ENCODE assay signal across 17 mouse cellular contexts in the genomic region with DNA sequence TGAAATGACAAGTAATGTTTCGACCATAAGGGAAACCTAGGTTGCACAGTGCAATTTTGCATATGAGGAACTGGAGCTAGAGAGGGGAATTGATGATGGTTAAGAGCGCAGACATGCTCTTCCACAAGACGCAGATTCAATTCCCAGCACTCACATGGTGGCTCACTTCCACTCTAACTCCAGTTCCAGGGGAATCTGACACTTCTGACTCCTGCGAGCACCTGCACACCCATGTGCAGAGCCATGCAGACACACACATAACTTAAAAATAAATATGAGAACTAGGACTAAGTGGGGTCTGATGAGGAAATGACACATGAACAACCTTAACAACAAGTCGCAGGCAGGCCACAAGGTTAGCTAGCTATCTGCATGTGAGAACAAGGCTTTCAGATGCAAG.
"Had no signal": no experiment of that assay in that cellular context is flagged by ENCODE, and none has a peak within 500 bp of the region (broad histone marks: within the 10 kb centered on the region; RNA-seq: fewer than 3 reads in every experiment).

No protein-coding gene starts in this region.

- H3K27ac ChIP-seq: limb, embryonic 15.5 days; liver, embryonic 13.5 days; macrophage; midbrain, embryonic 12.5 days; neural tube, embryonic 13.5 days had no signal

- H3K27me3 ChIP-seq: limb, embryonic 15.5 days; liver, embryonic 13.5 days; midbrain, embryonic 12.5 days; neural tube, embryonic 13.5 days had no signal

- DNase-seq: kidney, adult 8-10 months; kidney, postnatal 36 days; layer of hippocampus, adult 9-11 months; layer of hippocampus, postnatal 36 days; liver, embryonic 13.5 days; liver, postnatal 0 days; right cerebral cortex, adult 18-20 months; right cerebral cortex, postnatal 4 days; spleen, adult 18-20 months; thymus, postnatal 4 days had no signal

- H3K4me3 ChIP-seq: limb, embryonic 15.5 days; liver, embryonic 13.5 days; midbrain, embryonic 12.5 days; neural tube, embryonic 13.5 days had no signal

- H3K36me3 ChIP-seq: limb, embryonic 15.5 days; midbrain, embryonic 12.5 days; neural tube, embryonic 13.5 days had no signal

- H3K9ac ChIP-seq: limb, embryonic 15.5 days; liver, embryonic 13.5 days; liver, postnatal 0 days; midbrain, embryonic 12.5 days; neural tube, embryonic 13.5 days had no signal

- H3K9me3 ChIP-seq: limb, embryonic 15.5 days; liver, embryonic 13.5 days; midbrain, embryonic 12.5 days; neural tube, embryonic 13.5 days had no signal

- H3K4me2 ChIP-seq: limb, embryonic 15.5 days; liver, embryonic 13.5 days; midbrain, embryonic 12.5 days; neural tube, embryonic 13.5 days had no signal

- H3K4me1 ChIP-seq: limb, embryonic 15.5 days; liver, embryonic 13.5 days; neural tube, embryonic 13.5 days had no signal

- ATAC-seq: intestine, postnatal 0 days; liver, postnatal 0 days; lung, postnatal 0 days; midbrain, embryonic 16.5 days had no signal
